Mouse (Mus musculus) neutrophil, adult 5-6 weeks (primary cell): ENCODE results near the gene Plcl2. TPM values are rescaled to one million over a fixed set of nuclear protein-coding genes. Genes with fewer than 3 reads are reported as not detected.
A peak's percentile ranks its signal among the peaks of the same experiment; 100 is the strongest.
"Not testable (repeated sequence)": the region's sequence is repeated elsewhere in the genome, so short reads cannot be mapped to it uniquely, and the experiment has no call there.

Experiments
- ATAC-seq: fragments of 151-379, 151-347 bp; 2 replicates; pipeline ENCODE4 v1.8.0; 2017; ENCODE audit warnings: mild to moderate bottlenecking, moderate TSS enrichment; ENCODE audit not compliant: insufficient number of reproducible peaks, poor library complexity, low FRiP score, severe bottlenecking; ENCODE audit errors: extremely low read depth
- total RNA-seq: library from RNA; stranded (forward); fragments of 200-1000 nt; gene quantifications from 2 replicates; pipeline ENCODE4 v1.2.3, GENCODE M21; 2017

Plcl2 gene
- total RNA-seq, 1 experiment from 2014 or later, result 93.9 TPM

DNA sequence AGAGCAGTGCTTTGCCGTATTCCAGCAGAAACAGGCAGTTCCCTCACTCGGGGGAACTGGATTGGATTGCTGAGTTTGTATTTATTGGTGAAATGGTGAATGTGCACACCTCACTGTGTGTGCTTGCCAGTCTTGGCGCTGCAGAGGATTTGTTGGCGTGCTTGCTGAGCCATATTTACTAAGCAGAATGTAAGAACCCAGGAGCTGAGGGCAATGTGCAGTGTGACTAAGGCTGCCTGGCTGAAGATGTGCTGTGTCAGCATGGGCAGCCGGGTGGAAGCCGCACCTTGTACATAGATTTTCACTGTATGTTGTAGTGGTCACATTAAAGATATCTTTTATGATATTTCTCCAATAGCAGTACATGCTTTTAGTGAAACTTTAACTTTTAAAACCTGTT, 178.9 kb downstream of the Plcl2 start:
- no peak for ATAC-seq

GRCm38 (mm10) chr17:50698410-50698809, 189.2 kb downstream of the Plcl2 start:
- not testable (repeated sequence) for ATAC-seq

- no peak for ATAC-seq
Measured at GRCm38 (mm10) chr17:50710497-50711222, 201.5 kb downstream of the Plcl2 start.

DNA sequence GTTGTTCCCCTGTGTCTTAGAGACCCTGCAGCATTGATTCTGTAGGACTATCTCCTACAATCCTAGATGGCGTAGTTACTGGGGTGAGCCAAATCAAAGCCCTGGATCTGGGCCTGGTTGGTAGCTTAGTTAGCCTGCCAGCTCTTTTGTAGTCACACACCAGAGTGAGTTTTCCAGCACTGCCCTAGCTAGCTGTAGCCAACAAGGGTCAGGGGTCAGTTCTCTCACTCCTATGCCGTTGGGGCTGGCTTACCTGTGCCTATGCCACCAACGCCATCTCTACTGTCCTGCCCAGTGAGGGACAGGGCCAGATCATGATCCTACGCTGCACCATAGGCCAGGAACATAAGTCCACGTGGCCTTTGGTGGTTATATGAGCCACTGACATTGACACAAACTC, 208.4 kb downstream of the Plcl2 start:
- ATAC-seq, result no peak

DNA sequence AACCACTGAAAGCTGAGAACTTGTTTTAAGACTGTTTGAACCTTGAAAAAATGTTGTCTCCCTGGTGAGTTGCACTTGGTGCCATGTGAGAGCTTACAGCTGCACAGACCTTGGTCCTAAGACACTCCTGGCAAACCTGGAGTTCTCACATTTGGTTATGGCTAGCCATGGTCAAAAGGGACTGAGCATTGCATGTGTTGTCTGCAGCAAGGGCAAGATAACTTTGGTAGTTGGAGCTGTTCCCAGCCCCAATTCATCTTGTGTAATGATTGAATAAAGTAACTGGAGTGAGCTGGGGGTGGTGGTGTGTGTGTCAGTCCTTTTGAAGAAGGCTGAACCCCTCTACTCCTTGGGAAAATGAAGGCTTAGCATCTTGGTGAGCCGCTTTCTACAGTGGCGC, 215.2 kb downstream of the Plcl2 start:
- ATAC-seq, result no peak

DNA sequence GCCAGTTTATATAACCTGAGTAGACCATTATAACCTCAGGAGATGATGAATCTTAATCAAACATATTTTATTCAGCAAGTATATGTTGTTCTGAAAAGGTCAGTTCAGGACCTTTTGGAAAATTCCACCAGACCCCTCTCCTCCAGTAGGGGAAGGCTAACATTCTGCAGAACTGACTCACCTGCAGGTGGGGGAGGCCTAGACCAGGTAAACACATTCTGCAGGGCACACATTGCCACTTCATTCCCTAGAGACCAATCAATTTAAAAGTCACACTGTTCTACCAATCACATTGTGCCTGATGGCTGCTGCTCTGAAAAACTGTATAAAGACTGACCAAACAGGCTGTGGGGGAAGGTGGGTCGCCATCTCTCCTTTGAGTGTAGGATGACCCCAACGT, 217.1 kb downstream of the Plcl2 start:
- no peak for ATAC-seq

DNA sequence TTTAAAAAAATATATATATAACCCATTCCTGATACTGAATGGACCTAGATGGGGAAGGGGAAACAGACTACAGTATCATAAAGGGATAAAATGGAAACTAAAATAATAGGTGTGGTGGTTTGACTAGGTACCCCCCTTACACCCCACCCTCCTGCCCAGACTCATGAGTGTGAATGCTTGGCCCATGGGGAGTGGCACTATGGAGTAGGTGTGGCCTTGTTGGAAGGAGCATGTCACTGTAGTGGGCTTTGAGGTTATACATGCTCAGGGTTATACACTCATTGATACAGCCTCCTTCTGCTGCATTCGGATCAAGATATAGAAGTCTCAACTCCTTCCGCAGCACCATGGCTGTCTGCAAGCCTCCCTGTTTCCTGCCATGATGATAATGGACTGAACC, 219.8 kb downstream of the Plcl2 start:
- no peak for ATAC-seq

GRCm38 (mm10) chr17:50729577-50729976, 220.4 kb downstream of the Plcl2 start:
- peak; percentile 53 for ATAC-seq

DNA sequence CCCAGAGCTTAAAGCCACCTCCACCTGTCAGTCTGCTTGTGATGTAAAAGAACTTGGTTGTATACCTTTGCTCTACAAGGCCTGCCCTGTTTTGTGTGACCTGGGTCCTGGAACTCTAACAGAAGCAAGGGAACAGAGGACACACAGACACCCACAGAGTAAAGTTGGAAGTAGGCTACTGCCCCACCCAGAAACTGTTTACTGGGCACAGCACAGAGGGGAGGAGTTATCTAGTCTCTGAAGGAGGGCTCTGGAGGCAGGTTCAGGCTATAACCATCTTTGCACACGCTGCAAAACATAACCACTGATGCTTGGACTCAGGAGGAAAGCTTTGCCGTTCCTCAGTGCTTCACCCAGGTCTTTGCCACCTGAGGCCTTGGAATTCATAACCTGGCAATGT, 221.7 kb downstream of the Plcl2 start:
- no peak for ATAC-seq

DNA sequence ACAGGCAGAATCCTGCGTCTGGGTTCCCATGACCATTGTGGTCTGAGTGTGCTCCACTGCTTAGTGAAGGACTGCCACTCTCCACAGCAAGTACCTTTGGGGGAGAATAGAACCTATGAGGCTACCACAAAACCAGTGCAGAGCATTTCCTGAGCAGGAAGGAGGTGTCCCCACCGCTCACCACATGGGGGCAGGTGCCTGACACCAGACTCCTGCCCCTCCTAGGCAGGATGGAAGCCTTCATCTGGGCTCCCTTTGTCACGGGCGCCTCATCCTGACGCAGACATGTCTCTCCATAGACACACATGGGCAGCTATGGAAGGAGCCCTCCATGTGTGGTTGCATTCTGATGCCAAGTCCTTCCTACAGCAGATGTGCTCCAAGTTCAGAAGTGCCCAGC, 222.7 kb downstream of the Plcl2 start:
- peak; percentile 45; the same call in 1 of the 2 replicates for ATAC-seq

GRCm38 (mm10) chr17:50733390-50733789, 224.2 kb downstream of the Plcl2 start:
- no peak for ATAC-seq

DNA sequence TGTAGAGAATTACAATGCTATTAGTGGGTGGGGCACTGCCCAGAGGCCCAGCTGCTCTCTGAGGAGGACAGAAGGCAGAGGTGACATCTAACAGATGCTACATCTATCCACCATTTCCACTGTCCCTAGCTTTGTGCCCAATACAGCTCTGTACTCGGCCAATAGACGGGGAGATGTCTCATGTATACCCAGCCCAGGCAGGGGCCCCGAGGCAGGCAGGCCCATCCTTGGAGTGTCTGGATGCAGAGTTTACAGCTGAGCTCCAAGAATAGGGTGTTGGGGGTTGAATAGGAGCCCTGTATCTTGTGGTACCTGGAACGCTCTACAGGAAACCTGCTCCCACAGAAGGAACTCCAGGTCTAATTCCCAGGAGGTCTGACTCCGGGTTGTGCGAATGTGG, 225.6 kb downstream of the Plcl2 start:
- no peak for ATAC-seq

GRCm38 (mm10) chr17:50735382-50735954, 226.3 kb downstream of the Plcl2 start:
- no peak for ATAC-seq

DNA sequence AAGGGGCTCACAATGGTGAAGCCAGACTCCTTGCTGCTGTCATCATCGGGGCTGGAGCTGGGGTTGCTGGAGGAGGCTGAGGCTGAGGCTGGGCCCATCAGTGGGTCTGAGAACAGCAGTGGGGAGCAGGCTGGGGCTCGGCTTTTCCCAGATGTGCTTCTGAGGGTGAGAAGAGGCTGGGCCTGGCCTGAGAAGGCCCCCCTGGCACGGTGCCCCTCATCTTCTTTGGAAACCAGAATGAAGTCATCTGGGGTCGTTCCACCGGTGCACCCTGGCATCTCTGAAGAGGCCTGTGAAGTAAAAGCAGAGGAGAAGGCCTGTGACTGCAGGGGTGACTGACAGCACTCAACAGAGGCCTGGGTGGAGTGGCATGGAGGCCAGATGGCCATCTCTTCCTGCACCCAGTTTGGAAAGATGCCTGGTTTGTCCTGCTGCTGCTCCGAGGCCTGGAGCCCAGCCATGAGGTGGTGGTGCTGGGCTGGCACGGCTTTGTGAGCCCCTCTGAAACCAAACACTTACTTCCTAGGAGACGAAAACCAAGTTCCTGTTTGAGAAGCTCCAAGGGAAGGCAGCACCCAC, 226.8 kb downstream of the Plcl2 start:
- no peak for ATAC-seq

DNA sequence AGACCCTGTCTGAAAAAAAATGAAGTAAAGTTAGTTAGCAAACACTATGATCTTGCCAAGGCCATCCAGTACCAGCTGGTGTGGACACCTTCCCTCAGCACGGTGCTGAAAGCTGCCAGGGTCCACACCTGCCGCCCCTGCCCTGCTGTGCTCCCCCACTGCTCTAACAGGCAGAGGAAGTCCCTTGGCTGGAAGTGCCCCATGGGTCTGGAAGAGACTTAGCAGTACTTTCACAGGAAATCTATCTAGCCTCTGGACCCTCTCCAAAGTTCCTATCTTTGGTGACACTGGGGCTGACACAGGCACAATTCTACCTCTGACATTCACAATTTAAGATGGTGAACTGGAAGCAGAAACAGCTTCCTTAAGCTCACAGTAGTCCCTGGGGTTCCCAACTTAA, 227.9 kb downstream of the Plcl2 start:
- ATAC-seq, result no peak

Other genes with a start within 250 kb of the Plcl2 start
- 0.23 TPM in 1 of 2 replicates, not detected in the other for gene Dazl, start 215.8 kb upstream of the Plcl2 start, total RNA-seq